Mouse (Mus musculus): Measurements from ENCODE around the gene Iqcf3.

Gene Iqcf3

DNA sequence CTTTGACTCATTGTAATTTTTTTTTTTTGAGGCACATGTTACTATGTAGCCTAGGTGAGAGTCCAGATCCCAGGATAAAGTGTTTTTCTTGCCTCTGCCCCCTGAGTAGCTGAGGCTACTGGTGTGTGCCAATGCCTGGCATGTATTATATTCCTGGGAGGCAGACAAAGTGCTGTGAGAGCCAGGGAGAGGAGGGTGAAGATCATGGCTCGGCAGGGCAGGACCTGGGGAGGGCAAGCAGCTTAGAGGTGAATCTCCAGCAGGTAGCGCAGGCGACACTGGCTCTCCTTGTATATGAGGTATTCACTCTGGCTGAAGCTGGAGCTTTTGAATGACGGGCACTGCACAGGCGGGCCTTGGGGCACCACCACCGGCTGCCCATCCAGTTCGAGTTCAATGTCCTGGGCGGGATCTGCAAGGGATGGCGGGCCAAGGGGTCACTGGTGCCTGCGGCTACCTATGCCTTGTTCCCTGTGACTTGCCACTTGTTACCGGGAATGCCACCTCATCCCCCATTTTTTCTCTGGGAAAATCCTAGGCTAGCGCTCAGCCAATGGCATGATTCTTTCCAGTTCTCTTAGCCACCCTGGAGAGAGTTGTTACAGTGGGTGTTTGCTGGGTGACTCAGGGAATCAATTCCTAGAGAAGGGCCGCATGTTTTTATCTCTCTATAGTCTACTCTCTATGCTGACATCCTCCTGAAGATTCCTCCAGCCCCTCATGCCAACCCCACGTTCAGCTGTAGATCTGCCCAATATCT, 90.3 kb downstream of the Iqcf3 start:
- in situ Hi-C loops (cut with MboI) = no loop called here

DNA sequence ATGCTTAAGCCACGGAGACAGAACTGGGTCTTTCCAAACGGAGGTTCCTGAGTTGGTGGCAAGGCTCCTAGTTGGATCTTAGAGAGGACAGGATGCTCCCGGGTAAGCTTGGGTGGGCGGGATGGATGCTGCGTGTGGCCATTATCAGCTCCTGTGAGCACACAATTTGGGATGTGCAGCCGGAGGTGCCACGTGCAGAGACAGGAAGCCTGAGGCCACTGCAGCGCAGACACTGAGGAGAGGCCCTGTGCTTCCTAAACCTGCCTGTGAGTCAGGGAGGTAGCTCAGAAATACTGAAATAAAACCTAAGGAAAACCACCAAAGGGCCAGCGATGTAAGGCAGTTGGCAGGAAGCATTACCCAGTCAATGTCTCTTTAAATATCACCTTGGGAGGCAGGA, 91.7 kb downstream of the Iqcf3 start:
- in situ Hi-C loops (cut with MboI) = no loop called here

DNA sequence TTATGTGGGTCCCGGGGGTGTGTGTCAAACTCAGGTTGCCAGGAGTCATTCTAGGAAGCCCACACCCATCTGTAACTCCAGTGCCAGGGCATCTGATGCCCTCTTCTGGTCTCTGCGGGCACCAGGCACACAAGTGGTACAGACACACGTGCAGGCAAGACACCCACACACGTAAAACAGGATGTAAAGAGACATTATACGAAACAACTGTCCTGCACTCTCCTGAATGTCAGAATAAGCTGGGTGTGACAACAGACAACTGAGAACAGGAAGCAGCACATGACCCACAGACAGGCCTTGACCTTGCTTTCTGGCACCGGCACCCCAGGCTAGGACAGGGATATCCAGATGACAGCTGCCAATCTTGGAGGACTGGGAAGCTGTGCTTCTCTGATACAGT, 92.1 kb downstream of the Iqcf3 start:
- in situ Hi-C loops (cut with MboI) = no loop called here

DNA sequence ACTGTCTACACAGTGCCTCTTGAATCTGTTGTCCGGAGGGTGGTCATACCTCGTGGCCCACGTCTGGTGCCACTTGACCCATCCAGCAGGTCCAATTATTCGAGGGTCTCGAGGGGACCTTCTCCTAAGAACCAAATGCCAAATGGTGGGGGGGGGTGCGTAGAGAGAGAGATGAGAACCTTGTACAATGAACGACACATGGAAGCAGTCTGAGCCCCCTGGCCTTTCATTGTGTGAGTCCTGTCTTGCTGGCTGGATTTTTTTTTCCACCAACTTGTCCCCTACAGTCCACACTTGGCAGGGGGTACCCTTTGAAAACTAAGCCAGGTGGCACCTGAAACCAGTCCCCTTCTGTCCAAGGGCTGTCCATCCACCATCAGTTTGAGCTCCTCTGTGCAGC, 93.7 kb downstream of the Iqcf3 start:
- in situ Hi-C loops (cut with MboI) = no loop called here

DNA sequence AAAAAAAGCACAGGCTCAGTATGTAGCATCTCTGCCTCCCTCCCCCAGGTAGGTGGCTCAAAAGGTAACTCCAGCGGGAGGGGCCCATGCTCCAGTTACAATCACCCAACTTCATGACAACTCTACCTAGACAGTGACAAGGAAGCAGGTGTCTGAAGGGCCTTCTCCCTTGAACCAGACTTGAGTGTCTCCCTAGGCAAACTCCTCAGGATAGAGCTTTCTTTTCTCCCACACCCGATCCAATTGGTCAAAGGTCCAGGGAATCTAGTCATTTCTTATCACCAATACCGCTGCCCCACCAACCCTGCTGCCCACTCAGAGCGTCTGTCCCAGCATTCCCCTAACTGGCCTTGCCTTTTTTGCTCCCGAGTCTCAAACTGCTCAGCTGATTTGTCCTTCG, 94.7 kb downstream of the Iqcf3 start:
- in situ Hi-C loops (cut with MboI) = no loop called here

DNA sequence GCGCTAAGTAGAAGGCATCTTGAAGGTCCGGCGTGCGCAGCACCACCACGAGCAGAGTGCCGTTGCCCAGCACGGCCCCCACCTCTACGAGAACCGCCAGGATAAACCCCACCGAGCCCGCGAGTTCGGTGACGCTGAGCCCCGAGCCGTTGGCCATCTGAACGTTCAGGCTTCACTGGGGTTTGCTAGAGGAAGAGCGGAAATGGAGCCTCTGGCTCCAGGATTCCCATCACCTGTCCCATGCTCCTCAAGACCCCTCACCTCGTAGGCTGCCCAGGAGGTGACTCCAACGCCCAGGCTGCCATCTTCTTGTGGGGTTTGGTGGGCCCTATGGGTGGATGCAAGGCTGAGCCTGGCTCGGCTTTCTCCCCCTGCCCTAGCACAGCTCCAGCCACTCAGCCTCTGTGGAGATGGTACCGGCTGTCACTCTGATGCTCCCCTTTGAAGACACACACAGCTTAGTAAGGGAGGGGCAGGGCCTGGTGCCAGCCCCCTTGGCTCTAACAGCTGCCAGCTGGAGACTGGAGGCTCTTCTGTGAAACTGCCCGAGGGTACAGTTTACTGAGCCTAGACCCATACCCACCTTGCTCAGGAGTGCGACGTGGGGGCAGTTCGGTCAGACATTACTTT, 95.7 kb downstream of the Iqcf3 start, which contains the start of gene Gpr62:
TSS of gene Gpr62 (minus strand) at position 368 of the 630 bp plus-strand sequence.
- in situ Hi-C loops (cut with MboI) = no loop called here

GRCm38 (mm10) chr9:106464751-106465541, 96.5 kb downstream of the Iqcf3 start:
- in situ Hi-C loops (cut with MboI) = no loop called here

GRCm38 (mm10) chr9:106463122-106464063, 98.0 kb downstream of the Iqcf3 start:
- in situ Hi-C loops (cut with MboI) = no loop called here

GRCm38 (mm10) chr9:106462430-106462800, 99.0 kb downstream of the Iqcf3 start:
- in situ Hi-C loops (cut with MboI) = no loop called here

- in situ Hi-C loops (cut with MboI) = no loop called here
Measured at GRCm38 (mm10) chr9:106461641-106462429, 99.6 kb downstream of the Iqcf3 start.

- in situ Hi-C loops (cut with MboI) = no loop called here
Measured at GRCm38 (mm10) chr9:106461026-106461415, 100.4 kb downstream of the Iqcf3 start.

- in situ Hi-C loops (cut with MboI) = no loop called here
Measured at GRCm38 (mm10) chr9:106460401-106461025, 100.9 kb downstream of the Iqcf3 start.

DNA sequence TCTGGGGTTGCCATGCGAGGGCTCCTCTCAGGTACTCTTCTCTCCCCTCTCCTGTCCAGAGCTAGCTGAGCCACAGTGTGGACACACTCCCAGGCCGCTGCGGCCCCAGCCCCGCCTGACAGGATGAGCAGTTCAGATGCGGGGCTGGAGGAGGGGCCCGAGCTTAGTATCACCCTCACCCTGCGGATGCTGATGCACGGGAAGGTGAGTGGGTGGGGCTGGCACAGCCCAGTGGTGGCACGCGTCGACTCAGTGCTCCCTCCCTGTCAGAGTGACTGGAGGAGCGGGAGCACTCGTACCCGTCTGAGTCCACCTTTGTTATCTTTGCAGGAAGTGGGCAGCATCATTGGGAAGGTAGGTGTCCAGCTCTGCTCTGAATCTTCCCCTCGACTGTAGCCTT, 101.5 kb downstream of the Iqcf3 start:
- in situ Hi-C loops (cut with MboI) = no loop called here

DNA sequence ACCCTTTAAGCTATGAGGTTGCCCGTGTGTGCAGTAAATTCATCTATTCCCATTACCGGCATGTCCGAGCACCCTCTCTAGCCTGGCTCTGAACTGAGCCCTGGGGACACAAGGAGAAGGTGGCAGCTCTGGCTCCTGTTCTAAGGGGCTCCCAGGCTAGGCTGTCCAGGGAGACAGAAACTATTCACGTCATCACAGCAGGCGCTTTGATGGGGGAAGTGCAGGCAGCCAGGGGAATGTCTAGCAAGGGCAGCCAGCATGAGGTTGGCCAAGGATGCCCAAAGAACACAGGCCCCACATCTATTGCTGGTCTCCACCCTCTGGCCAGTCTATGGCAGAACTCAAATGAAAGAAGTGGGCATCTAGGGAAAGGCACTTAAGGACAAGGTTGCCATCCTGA, 103.5 kb downstream of the Iqcf3 start:
- in situ Hi-C loops (cut with MboI) = no loop called here

- in situ Hi-C loops (cut with MboI) = no loop called here
Measured at GRCm38 (mm10) chr9:106457163-106457559, 104.3 kb downstream of the Iqcf3 start.

GRCm38 (mm10) chr9:106456325-106457162, 104.9 kb downstream of the Iqcf3 start:
- in situ Hi-C loops (cut with MboI) = no loop called here

DNA sequence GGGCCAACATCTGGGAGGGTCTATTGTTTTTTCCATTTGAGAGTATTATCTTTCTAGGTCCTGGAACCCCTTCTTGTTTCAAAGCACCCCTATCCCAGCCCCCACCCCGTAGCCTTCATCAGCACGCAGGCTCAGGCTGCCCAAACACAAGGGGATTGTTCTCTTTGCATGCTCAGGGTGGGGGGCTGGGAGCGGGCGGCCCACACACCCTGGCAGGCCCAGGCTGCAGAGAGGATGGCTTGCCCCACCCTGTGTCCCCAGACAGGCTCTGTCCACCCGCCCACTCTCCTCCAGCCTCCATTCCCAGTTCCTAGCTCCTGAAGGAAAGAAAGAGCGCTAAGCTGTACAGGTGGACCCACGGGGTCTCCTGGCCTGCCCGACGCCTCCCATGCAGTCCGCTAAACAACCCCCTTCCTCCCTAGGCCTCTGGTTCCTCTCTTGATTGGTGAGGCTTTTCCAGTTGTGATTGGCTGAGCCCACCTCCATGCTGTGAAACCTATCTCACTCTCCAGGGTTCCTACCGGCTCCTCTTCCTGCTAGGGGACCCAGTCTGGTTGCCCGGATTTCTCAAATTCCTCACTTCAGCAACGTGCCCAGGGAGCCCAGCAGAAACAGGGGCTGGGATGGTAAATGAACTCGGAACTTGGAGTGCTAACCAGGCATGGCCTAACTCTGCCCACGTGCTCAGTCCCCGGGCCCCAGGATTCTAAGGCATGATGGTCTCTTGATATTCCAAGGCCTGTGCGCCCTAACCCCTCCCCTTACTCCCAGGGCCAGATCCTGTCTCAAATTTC, 106.3 kb downstream of the Iqcf3 start:
- in situ Hi-C loops (cut with MboI) = no loop called here

DNA sequence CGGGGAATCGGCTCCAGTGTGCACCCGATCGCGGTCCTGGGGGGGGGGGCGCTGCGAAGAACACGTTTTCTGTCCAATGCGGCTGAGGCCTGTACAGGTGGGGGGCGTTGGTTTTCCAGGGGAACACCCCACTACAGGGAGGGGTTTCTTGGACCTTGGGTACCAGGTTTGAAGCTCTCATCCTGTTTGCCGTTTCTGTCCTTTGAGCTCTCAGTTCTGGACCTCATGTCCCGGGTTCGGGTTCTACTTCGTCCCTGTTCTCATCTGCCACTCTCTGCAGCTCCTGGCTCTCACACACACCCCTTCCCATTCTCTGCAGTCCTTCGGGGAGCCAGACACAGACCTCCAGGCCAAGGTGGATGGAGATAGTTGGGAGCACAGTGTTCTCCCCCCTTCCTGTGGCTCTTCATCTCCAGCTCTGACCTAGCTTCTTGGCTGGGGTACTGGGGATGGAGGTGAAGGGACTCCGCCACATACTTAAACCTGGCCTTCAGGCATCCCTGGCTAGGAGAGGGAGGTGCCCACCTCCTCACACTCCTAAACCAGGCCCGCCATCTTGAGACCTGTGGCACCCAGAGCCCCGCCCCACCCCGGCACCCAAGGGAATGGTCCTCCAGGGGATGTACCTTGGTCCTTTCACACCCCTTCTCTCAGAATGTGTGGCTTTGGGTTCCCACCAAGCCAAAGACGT, 107.2 kb downstream of the Iqcf3 start:
- in situ Hi-C loops (cut with MboI) = no loop called here

All from mature B cell (primary cell).